Mouse (Mus musculus): ENCODE measurements around the gene Rassf2.

DNA sequence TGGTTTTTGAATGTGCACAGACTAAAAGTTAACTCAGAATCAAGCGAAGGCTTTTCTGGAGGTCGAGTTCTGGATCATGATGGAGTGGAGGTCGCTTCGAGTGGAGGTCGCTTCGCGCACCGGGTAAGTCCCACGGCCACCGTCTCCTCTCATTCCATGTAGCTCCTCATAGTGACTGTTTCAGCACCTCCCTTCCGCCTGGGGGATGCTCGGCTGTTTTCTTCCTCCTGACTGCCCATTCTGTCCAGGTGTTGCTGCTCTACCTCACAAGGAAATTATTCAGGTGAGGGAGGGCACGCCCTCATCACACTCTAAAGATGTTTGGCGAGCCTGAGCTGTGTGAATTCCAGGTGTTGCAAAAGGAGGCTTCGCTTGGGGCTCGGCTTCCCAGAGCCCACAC lies 83.7 kb downstream of the Rassf2 start:
- TF ChIP-seq MAX (IDR thresholded peaks at IDR 0.05), result no peak
- TF ChIP-seq MYOD1 (IDR thresholded peaks at IDR 0.05; ENCODE audit: control insufficient read depth, insufficient read length, low read depth), result no peak
- no peak for TF ChIP-seq CTCF (IDR thresholded peaks at IDR 0.05; ENCODE audit: control insufficient read depth, insufficient read depth, insufficient read length)
- TF ChIP-seq CEBPB (IDR thresholded peaks at IDR 0.05; ENCODE audit: low read depth), result no peak

Measured in C2C12 (cell line).